Mouse (Mus musculus): ENCODE results near the gene Gm12569.

Gene Gm12569

GRCm38 (mm10) chr11:51274418-51274817, 54.1 kb downstream of the Gm12569 start:
- no peak for TF ChIP-seq GATA4 (IDR thresholded peaks at IDR 0.05; ENCODE audit: insufficient replicate concordance, low read length)
